Mouse (Mus musculus): Measurements from ENCODE around the gene Stx3. TPM values are rescaled to one million over a fixed set of nuclear protein-coding genes. Genes with fewer than 3 reads are reported as not detected.

Gene Stx3
- polyA plus RNA-seq, 1 experiment: 58.1 TPM

GRCm38 (mm10) chr19:11747298-11747697 is 71.9 kb downstream of the Stx3 start, which contains the start of gene Gif:
Gif (plus strand) TSS chr19:11747554.
- no peak for DNase-seq
- Histone ChIP-seq H3K27me3 (ENCODE audit: control insufficient read depth, insufficient read depth, low read length) (no peaks in the 10 kb centered on the region), H3K4me3 (replicated peaks; ENCODE audit: insufficient read depth, low read depth, low read length) (no peak within 1 kb of the TSS), H3K4me1 (ENCODE audit: control insufficient read depth, insufficient read depth, low read length) (no peaks in the 10 kb centered on the region), H3K27ac (ENCODE audit: insufficient read depth, low read length) (no peak within 1 kb of the TSS)
- 64% methylated on average over 2 of the region's 2 CpGs for WGBS
- TF ChIP-seq CTCF (IDR thresholded peaks at IDR 0.05; ENCODE audit: borderline replicate concordance, insufficient read depth, low read depth, low read length): no peak
- no peak for TF ChIP-seq POLR2A (IDR thresholded peaks at IDR 0.05; ENCODE audit: borderline replicate concordance, insufficient read depth, low read length)

DNA sequence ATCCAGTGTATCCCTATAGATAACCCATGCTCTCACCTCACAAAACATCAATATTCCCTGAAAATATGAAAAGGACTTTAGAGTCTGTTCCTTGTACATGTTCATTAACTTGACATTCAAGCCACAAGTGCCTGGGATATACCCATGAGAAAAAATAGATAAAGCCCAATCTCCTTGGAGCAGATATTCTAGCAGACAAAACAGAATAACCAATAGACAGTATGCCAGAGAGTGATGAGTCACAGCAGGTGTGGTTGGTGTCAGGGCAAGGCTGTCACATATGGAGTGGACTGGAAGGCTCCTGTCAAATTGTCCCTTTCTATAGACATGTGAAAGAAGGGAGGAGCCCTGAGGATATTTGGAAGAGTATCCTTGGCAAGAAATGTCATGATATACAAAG is 73.5 kb downstream of the Stx3 start:
- DNase-seq: no peak
- Histone ChIP-seq H3K27ac (ENCODE audit: insufficient read depth, low read length) (no peak overlapping the region), H3K4me3 (replicated peaks; ENCODE audit: insufficient read depth, low read depth, low read length) (no peak overlapping the region), H3K4me1 (ENCODE audit: control insufficient read depth, insufficient read depth, low read length) (no peaks in the 10 kb centered on the region), H3K27me3 (ENCODE audit: control insufficient read depth, insufficient read depth, low read length) (no peaks in the 10 kb centered on the region)
- TF ChIP-seq POLR2A (IDR thresholded peaks at IDR 0.05; ENCODE audit: borderline replicate concordance, insufficient read depth, low read length): no peak
- TF ChIP-seq CTCF (IDR thresholded peaks at IDR 0.05; ENCODE audit: borderline replicate concordance, insufficient read depth, low read depth, low read length): no peak

DNA sequence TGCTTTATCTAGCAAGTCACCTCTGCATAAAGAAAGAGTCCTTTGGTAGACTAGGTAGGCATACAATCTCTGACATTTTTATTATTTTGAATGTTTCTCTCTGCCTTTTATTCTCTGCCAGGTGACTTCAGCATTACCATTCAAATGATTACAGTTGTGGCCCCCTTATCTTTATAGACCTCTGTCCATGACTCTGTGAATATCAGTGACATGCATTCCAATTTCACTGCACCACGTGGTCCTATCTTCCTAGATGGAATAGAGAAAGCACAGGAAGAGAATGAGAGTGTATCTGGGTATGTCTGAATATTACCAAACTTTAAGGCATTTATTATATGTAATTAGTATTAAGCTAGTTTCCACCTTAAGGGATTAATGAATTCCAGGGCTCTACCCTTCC is 82.7 kb downstream of the Stx3 start:
- WGBS: 35% methylated on average over 1 of the region's 1 CpGs
- H3K27ac ChIP-seq (ENCODE audit: insufficient read depth, low read length): no peak overlapping the region
- no peaks in the 10 kb centered on the region for H3K4me1 ChIP-seq (ENCODE audit: control insufficient read depth, insufficient read depth, low read length)
- no peak overlapping the region for H3K4me3 ChIP-seq (replicated peaks; ENCODE audit: insufficient read depth, low read depth, low read length)
- TF ChIP-seq POLR2A (IDR thresholded peaks at IDR 0.05; ENCODE audit: borderline replicate concordance, insufficient read depth, low read length) (no peak), CTCF (IDR thresholded peaks at IDR 0.05; ENCODE audit: borderline replicate concordance, insufficient read depth, low read depth, low read length) (no peak)
- no peak for DNase-seq
- no peaks in the 10 kb centered on the region for H3K27me3 ChIP-seq (ENCODE audit: control insufficient read depth, insufficient read depth, low read length)

DNA sequence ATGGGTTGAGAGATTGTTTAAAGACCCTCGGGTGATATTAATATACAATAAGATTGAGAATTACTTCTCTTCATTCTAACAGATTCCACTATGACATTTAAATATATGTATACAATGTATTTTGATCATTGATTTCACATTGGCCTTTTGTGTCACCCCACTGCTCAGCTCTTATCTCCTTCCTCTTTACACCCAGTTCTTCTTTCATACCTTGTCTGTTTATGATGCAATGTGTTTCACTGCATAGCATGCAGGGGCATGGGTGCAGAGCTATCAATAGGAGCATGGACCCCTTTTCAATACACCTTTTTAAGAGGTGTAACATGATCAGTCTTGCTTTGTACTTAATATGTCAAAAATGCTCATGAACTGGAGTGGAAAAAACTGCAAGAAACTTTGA is 88.9 kb downstream of the Stx3 start:
- 77% methylated on average over 1 of the region's 1 CpGs for WGBS
- H3K4me1 ChIP-seq (ENCODE audit: control insufficient read depth, insufficient read depth, low read length): no peaks in the 10 kb centered on the region
- TF ChIP-seq CTCF (IDR thresholded peaks at IDR 0.05; ENCODE audit: borderline replicate concordance, insufficient read depth, low read depth, low read length) (no peak), POLR2A (IDR thresholded peaks at IDR 0.05; ENCODE audit: borderline replicate concordance, insufficient read depth, low read length) (no peak)
- no peak overlapping the region for H3K27ac ChIP-seq (ENCODE audit: insufficient read depth, low read length)
- no peaks in the 10 kb centered on the region for H3K27me3 ChIP-seq (ENCODE audit: control insufficient read depth, insufficient read depth, low read length)
- DNase-seq: no peak
- H3K4me3 ChIP-seq (replicated peaks; ENCODE audit: insufficient read depth, low read depth, low read length): no peak overlapping the region

- Histone ChIP-seq H3K27me3 (ENCODE audit: control insufficient read depth, insufficient read depth, low read length) (no peaks in the 10 kb centered on the region), H3K4me3 (replicated peaks; ENCODE audit: insufficient read depth, low read depth, low read length) (no peak overlapping the region), H3K4me1 (ENCODE audit: control insufficient read depth, insufficient read depth, low read length) (no peaks in the 10 kb centered on the region), H3K27ac (ENCODE audit: insufficient read depth, low read length) (no peak overlapping the region)
- 87% methylated on average over 5 of the region's 5 CpGs for WGBS
- DNase-seq: no peak
- no peak for TF ChIP-seq POLR2A (IDR thresholded peaks at IDR 0.05; ENCODE audit: borderline replicate concordance, insufficient read depth, low read length)
- TF ChIP-seq CTCF (IDR thresholded peaks at IDR 0.05; ENCODE audit: borderline replicate concordance, insufficient read depth, low read depth, low read length): no peak
These were observed 91.9 kb downstream of the Stx3 start for GRCm38 (mm10) chr19:11727304-11727703.

- TF ChIP-seq POLR2A (IDR thresholded peaks at IDR 0.05; ENCODE audit: borderline replicate concordance, insufficient read depth, low read length) (no peak), CTCF (IDR thresholded peaks at IDR 0.05; ENCODE audit: borderline replicate concordance, insufficient read depth, low read depth, low read length) (no peak)
- no peaks in the 10 kb centered on the region for H3K27me3 ChIP-seq (ENCODE audit: control insufficient read depth, insufficient read depth, low read length)
- 86% methylated on average over 2 of the region's 2 CpGs for WGBS
- H3K4me1 ChIP-seq (ENCODE audit: control insufficient read depth, insufficient read depth, low read length): no peaks in the 10 kb centered on the region
- no peak overlapping the region for H3K27ac ChIP-seq (ENCODE audit: insufficient read depth, low read length)
- no peak for DNase-seq
- no peak overlapping the region for H3K4me3 ChIP-seq (replicated peaks; ENCODE audit: insufficient read depth, low read depth, low read length)
These were observed 93.3 kb downstream of the Stx3 start for GRCm38 (mm10) chr19:11725915-11726314.

Other genes with a start within 250 kb of the Stx3 start
- gene Ms4a6d, start 214.6 kb downstream of the Stx3 start, polyA plus RNA-seq (2012; rRNA removed): 0.48 and 0.54 TPM in 2 replicates
- gene Ms4a2, start 195.7 kb downstream of the Stx3 start, polyA plus RNA-seq (2012; rRNA removed): not detected in 2 replicates
- gene Ms4a3, start 178.6 kb downstream of the Stx3 start, polyA plus RNA-seq (2012; rRNA removed): not detected in 2 replicates
- not detected in 2 replicates for gene Oosp2, start 158.8 kb downstream of the Stx3 start, polyA plus RNA-seq (2012; rRNA removed)
- gene Oosp1, start 128.3 kb downstream of the Stx3 start, polyA plus RNA-seq (2012; rRNA removed): not detected in 2 replicates
- not detected in 2 replicates for gene Oosp3, start 122.3 kb downstream of the Stx3 start, polyA plus RNA-seq (2012; rRNA removed)
- not detected in 2 replicates for gene Gif, start 71.8 kb downstream of the Stx3 start, polyA plus RNA-seq (2012; rRNA removed)
- 41.0 and 41.6 TPM in 2 replicates for gene Mrpl16, start 49.0 kb downstream of the Stx3 start, polyA plus RNA-seq (2012; rRNA removed)
- gene Olfr1417, start 19.8 kb upstream of the Stx3 start, polyA plus RNA-seq (2012; rRNA removed): 0.11 TPM in 1 of 2 replicates, not detected in the other
- not detected in 2 replicates for gene Olfr1418, start 41.7 kb upstream of the Stx3 start, polyA plus RNA-seq (2012; rRNA removed)
- gene Olfr1419, start 55.7 kb upstream of the Stx3 start, polyA plus RNA-seq (2012; rRNA removed): 0.11 TPM in 1 of 2 replicates, not detected in the other
- gene Olfr1420, start 67.2 kb upstream of the Stx3 start, polyA plus RNA-seq (2012; rRNA removed): 0.05 TPM in 1 of 2 replicates, not detected in the other
- 21.7 and 22.3 TPM in 2 replicates for gene Patl1, start 93.0 kb upstream of the Stx3 start, polyA plus RNA-seq (2012; rRNA removed)
- gene Osbp, start 146.5 kb upstream of the Stx3 start, polyA plus RNA-seq (2012; rRNA removed): 38.9 and 39.9 TPM in 2 replicates
- gene Olfr1423, start 221.9 kb upstream of the Stx3 start, polyA plus RNA-seq (2012; rRNA removed): not detected in 2 replicates
- gene Olfr1424, start 243.3 kb upstream of the Stx3 start, polyA plus RNA-seq (2012; rRNA removed): not detected in 2 replicates